Mouse (Mus musculus) liver, adult 2 months (tissue): ENCODE measurements at regions not wholly inside any gene's neighbourhood (a gene's known extent, or its start where the extent isn't known, plus 50 kb on each side); places are given as distances from the start of the nearest gene placed in this dataset.

Source experiments
- CTCF ChIP-seq: fragments of 200-500 bp; IDR thresholded peaks from 2 replicates; pipeline ENCODE4 v1.5.1; 2011; ENCODE audit warnings: low read depth, low read length, control low read depth
- POLR2A ChIP-seq: fragments of 200-500 bp; IDR thresholded peaks from 2 replicates; pipeline ENCODE4 v1.6.1; 2011; ENCODE audit warnings: low read length, control low read depth; ENCODE audit not compliant: insufficient read depth; ENCODE audit errors: extremely low read depth

- TF ChIP-seq CTCF (no peak), POLR2A (no peak)
Observed at GRCm38 (mm10) chr2:171662571-171662970, 380.7 kb downstream of the Cbln4 start.
